Mouse (Mus musculus): ENCODE measurements around the gene Olfr71.

Gene Olfr71

GRCm38 (mm10) chr4:43713652-43714219, 3.7 kb upstream of the Olfr71 start:
- DNase-seq (ENCODE audit: low spot score in 2 of 2) = no peak

- DNase-seq (ENCODE audit: low spot score in 2 of 2) = peak; percentile 59 to 73
Measured at GRCm38 (mm10) chr4:43711821-43712220, 1.8 kb upstream of the Olfr71 start.

GRCm38 (mm10) chr4:43705991-43706390, 4.1 kb downstream of the Olfr71 start:
- DNase-seq (ENCODE audit: low spot score in 2 of 2) = no peak

- DNase-seq (ENCODE audit: low spot score in 2 of 2) = no peak
Measured at GRCm38 (mm10) chr4:43703851-43704250, 6.2 kb downstream of the Olfr71 start.

GRCm38 (mm10) chr4:43703439-43703838, 6.6 kb downstream of the Olfr71 start:
- DNase-seq (ENCODE audit: low spot score in 2 of 2) = no peak

GRCm38 (mm10) chr4:43700707-43701106, 9.3 kb downstream of the Olfr71 start, which contains the start of gene Olfr70:
Olfr70 (minus strand) TSS chr4:43700807.
- no peak for DNase-seq (ENCODE audit: low spot score in 2 of 2)

- no peak for DNase-seq (ENCODE audit: low spot score in 2 of 2)
Measured at GRCm38 (mm10) chr4:43696561-43696960, 13.5 kb downstream of the Olfr71 start.

GRCm38 (mm10) chr4:43695249-43695671, 14.8 kb downstream of the Olfr71 start:
- peak; percentile 22 to 68 for DNase-seq (ENCODE audit: low spot score in 2 of 2)

- no peak for DNase-seq (ENCODE audit: low spot score in 2 of 2)
Measured at GRCm38 (mm10) chr4:43694439-43695248, 15.4 kb downstream of the Olfr71 start.

- peak; percentile 17 to 58 for DNase-seq (ENCODE audit: low spot score in 2 of 2)
Measured at GRCm38 (mm10) chr4:43693806-43694241, 16.2 kb downstream of the Olfr71 start.

- no peak for DNase-seq (ENCODE audit: low spot score in 2 of 2)
Measured at GRCm38 (mm10) chr4:43691026-43691425, 19.0 kb downstream of the Olfr71 start.

- DNase-seq (ENCODE audit: low spot score in 2 of 2) = no peak
Measured at GRCm38 (mm10) chr4:43690021-43690420, 20.0 kb downstream of the Olfr71 start.

GRCm38 (mm10) chr4:43679416-43680043, 30.5 kb downstream of the Olfr71 start:
- no peak for DNase-seq (ENCODE audit: low spot score in 2 of 2)

GRCm38 (mm10) chr4:43678541-43678940, 31.5 kb downstream of the Olfr71 start:
- no peak for DNase-seq (ENCODE audit: low spot score in 2 of 2)

- DNase-seq (ENCODE audit: low spot score in 2 of 2) = no peak
Measured at GRCm38 (mm10) chr4:43675608-43676007, 34.4 kb downstream of the Olfr71 start.

GRCm38 (mm10) chr4:43674974-43675373, 35.1 kb downstream of the Olfr71 start:
- DNase-seq (ENCODE audit: low spot score in 2 of 2) = no peak

GRCm38 (mm10) chr4:43673703-43674102, 36.4 kb downstream of the Olfr71 start:
- no peak for DNase-seq (ENCODE audit: low spot score in 2 of 2)

- DNase-seq (ENCODE audit: low spot score in 2 of 2) = peak; percentile 76 to 86
Measured at GRCm38 (mm10) chr4:43672070-43672469, 38.0 kb downstream of the Olfr71 start.

- peak in 1 of 2 experiments; percentile 57 for DNase-seq (ENCODE audit: low spot score in 2 of 2)
Measured at GRCm38 (mm10) chr4:43669428-43669794, 40.6 kb downstream of the Olfr71 start.

GRCm38 (mm10) chr4:43668782-43669427, 41.1 kb downstream of the Olfr71 start, which contains the start of the genes Tmem8b and Fam221b:
Tmem8b (plus strand) TSS chr4:43668971.
Fam221b (minus strand) TSS chr4:43669145.
- peak; percentile 83 to 91 for DNase-seq (ENCODE audit: low spot score in 2 of 2)

- no peak for DNase-seq (ENCODE audit: low spot score in 2 of 2)
Measured at GRCm38 (mm10) chr4:43666412-43666811, 43.6 kb downstream of the Olfr71 start.

GRCm38 (mm10) chr4:43657146-43657545, 52.9 kb downstream of the Olfr71 start:
- no peak for DNase-seq (ENCODE audit: low spot score in 2 of 2)
